In the genomic region with DNA sequence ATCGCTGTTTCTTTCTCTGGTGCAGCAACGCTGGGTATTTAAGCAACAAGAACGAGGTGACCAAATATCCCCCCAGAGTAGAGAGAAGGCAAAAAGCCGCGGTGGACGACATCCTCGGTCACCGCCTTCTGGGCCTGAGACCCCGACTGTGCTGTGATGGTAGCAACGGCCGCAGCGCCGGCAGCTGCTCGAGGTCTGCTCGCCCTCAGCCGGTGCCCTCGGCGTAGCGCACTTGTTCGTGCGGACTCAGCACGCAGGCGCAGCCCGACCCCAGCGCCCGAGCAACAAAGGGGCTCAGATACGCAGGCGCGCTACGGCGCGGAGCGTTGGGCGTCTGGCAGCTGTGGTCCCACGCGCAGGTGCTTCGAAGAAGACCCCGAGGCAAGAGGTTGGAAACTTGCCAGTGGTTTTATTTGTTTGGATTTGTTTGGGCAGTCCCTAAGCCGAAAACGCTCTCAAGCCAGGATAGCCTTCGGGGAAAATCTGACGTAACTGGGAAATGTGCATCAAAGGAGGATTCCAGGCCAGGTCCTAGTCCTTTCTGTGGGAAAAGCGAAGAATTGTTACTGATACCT, we compare ENCODE assay signal across 8 mouse cellular contexts. TPM values are rescaled to one million over a fixed set of nuclear protein-coding genes. Genes with fewer than 3 reads are reported as not detected.
A peak's percentile ranks its signal among the peaks of the same experiment; 100 is the strongest.
DNase-seq lines count a peak whose midpoint lies in the region; ATAC-seq lines count a peak whose summit lies in the region.

A gene (minus strand): TSS at position 197 of the 575 bp plus-strand sequence.

- no peaks in the 10 kb centered on the region for H3K9me3 ChIP-seq in hindbrain, embryonic 12.5 days (replicated peaks)

- peak within 1 kb of the TSS; percentile 90 for H3K9ac ChIP-seq in hindbrain, embryonic 12.5 days

- 1% methylated on average over 43 of the region's 43 CpGs for WGBS in hindbrain, embryonic 12.5 days

- H3K27me3 ChIP-seq in hindbrain, embryonic 12.5 days = no peaks in the 10 kb centered on the region

- peak within 1 kb of the TSS; percentile 69 for H3K4me3 ChIP-seq in hindbrain, embryonic 12.5 days

- peak; percentile 96 for ATAC-seq in hindbrain, embryonic 12.5 days (ENCODE audit: low FRiP score)

- peak within 1 kb of the TSS; percentile 62 for H3K4me2 ChIP-seq in hindbrain, embryonic 12.5 days (replicated peaks)

- H3K4me1 ChIP-seq in hindbrain, embryonic 12.5 days = peaks cover 24% of the 10 kb centered on the region

- DNase-seq in NIH3T3 (ENCODE audit: low read depth) = peak; percentile 89
- DNase-seq in cerebellum, postnatal 10 days = peak; percentile 95 to 97
- peak; percentile 83 to 90 for DNase-seq in frontal cortex, postnatal 10 days (ENCODE audit: low spot score in 2 of 2)
- peak; percentile 88 to 91 for DNase-seq in layer of hippocampus, postnatal 14 days (ENCODE audit: low spot score in 2 of 2)
- peak; percentile 88 for DNase-seq in lung, postnatal 14 days
- peak; percentile 96 for DNase-seq in retina, embryonic 14.5 days (ENCODE audit: low spot score)
- DNase-seq in thymus, postnatal 4 days = peak; percentile 95

- H3K36me3 ChIP-seq in hindbrain, embryonic 12.5 days = peaks cover 15% of the 10 kb centered on the region

- peak within 1 kb of the TSS; percentile 98 for H3K27ac ChIP-seq in hindbrain, embryonic 12.5 days

RNA-seq across cellular contexts. Expression of the gene that starts here (rescaled TPM):
- polyA plus RNA-seq in hindbrain, embryonic 12.5 days (2016; fragmentation: Nextera tagmentation; extraction: Ambion mirVana) = 126 and 136 TPM in 2 replicates
- total RNA-seq in layer of hippocampus, postnatal 14 days (2021) = 10 to 100 TPM; 53.5 to 54.8 TPM

Comparison
In these comparisons a context has a peak if more than half of its experiments do, and no peak if none do; other contexts are left out.
1. Peak in every context shown above with its lines: DNase-seq, ATAC-seq, H3K4me3 ChIP-seq and H3K27ac ChIP-seq.